Mouse (Mus musculus): ENCODE measurements at regions not wholly inside any gene's neighbourhood (a gene's known extent, or its start where the extent isn't known, plus 50 kb on each side); places are given as distances from the start of the nearest gene placed in this dataset.
A peak's percentile ranks its signal among the peaks of the same experiment; 100 is the strongest.
"Not testable (repeated sequence)": the region's sequence is repeated elsewhere in the genome, so short reads cannot be mapped to it uniquely, and the experiment has no call there.

DNA sequence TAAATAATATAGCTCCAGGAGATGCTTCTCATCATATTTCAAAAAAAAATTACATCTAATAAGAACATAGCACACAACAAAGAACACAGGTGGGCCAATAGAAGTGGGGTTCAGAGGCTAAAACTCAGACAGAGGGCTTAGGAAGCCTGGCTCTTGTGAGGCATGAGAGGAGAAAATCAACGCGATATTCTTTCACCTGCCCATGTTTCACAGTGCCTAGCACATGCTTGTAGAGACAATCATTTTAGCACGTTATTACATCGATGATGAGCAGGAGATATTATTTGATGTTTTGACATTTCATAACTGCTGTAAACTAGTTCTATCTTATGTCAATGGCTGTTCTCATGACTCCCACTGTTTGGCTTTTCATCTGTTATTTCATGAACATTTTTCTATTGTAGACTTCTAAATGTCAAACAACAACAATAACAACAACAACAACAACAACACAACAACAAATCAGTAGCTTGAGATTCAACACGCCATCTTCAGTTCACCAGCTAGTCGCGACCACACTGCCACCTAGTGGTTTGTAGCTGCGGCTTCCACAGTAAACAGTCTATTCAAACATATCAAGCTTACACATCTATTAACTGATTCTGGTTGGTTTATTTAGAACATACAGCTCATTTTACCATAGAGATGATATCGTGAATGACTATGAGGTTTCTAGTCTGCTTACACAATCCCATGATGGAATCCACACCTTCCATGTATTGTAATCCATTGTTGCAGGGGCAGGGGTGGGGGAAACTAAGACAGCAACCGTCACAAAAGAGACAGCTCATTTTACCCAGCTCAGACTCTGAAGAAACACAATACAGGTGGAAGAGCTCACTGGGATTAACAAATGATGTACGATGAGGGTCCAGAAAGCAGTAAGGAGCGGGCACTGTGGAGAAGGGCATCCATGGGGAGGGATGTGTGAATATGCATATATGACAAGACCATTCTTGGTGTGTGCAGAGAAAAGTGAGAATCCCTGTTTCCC is 60.5 kb upstream of the Tmem200a start:
- DNase-seq (ENCODE audit: low spot score in 2 of 2): peak; percentile 75 to 77

DNA sequence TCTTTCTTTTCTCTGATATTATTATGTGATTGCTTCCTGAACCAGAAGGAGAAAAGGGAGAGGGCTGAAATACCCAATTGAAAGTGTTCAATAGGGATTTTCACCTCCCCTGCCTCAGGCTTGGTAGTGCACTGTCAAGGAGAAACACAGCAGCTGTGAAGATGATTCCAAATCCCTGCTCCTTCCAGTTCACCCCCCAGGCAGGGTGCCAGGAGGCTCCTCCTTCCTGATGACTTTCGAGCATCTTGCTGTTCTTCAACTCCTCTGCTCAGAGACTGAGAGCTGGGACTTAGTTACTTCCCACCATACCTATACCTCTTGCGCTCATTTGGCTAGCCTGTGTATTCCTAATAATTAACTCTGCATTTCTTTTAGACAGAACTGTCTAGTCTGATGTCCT is 73.7 kb upstream of the Tmem200a start:
- DNase-seq (ENCODE audit: low spot score in 2 of 2): no peak

DNA sequence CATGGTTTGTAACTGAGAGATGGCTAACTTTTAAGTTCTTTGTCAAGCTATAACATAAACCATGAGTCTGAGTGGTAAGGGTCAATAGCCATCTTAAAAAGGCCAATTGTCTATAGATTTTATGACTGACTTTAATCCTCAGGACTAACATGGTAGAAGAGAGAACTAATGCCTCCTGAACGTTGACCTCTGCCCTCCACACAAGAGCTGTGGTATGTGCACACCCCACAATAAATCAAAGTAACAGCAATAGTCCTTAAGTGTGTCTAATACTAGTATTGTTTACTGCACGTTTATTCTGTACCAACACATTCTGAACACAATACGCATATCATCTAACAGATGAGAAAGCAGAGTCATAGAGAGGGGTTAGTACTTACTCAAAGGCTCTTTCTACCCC is 70.7 kb upstream of the Samd3 start:
- no peak for DNase-seq (ENCODE audit: low spot score in 2 of 2)

DNA sequence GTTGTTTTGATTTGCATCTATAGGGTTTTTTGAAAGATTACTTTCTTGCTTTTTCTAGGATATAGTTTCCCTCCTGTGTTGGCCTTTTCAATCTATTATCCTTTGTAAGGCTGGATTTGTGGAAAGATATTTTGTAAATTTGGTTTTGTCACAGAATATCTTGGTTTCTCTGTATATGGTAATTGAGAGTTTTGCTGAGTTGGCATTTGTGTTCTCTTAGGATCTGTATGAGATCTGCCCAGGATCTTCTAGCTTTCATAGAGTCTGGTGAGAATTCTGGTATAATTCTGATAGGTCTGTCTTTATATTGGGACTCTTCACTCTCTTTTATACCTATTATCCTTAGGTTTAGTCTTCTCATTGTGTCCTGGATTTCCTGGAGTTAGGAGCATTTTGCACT is 68.4 kb upstream of the Samd3 start:
- not testable (repeated sequence) for DNase-seq (ENCODE audit: low spot score in 2 of 2)

DNA sequence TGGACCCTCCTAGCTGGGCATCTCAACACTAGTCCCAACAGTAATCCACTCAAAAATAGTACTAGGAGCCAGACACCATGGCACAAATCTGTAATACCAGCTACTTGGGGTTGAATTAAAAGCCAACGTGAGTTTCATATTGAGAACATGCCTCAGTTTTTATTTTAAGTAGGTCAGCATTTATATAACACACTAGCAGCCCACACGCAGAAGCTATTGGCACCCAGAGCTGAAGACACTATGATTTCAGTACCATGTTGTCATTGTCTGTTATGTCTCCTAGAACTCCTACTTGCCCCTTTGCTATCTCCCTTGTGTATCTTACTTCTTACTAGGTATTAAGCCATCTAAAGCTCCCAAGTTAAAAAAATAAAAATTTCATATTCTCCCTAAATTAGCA is 65.0 kb upstream of the Samd3 start:
- DNase-seq (ENCODE audit: low spot score in 2 of 2): peak; percentile 7 to 33

DNA sequence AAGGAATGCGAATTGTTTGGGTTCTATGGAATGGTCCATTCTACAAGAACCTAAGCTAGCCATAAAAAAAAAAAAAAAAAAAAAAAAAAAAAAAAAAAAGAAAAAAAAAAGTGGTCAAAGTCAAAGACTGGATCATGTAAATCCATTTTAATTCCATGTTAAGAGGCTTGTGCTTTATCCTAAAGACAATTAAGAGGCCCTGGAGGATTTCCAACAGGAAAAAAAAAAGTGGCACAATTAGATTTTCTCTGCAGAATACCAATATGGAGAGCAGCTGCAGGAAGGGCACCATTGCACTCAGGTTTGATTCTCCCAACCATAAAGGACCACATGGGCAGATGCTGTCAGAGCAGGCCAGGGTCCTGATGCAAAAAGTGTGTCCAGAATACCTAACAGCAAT is 51.9 kb upstream of the Samd3 start:
- no peak for DNase-seq (ENCODE audit: low spot score in 2 of 2)

DNA sequence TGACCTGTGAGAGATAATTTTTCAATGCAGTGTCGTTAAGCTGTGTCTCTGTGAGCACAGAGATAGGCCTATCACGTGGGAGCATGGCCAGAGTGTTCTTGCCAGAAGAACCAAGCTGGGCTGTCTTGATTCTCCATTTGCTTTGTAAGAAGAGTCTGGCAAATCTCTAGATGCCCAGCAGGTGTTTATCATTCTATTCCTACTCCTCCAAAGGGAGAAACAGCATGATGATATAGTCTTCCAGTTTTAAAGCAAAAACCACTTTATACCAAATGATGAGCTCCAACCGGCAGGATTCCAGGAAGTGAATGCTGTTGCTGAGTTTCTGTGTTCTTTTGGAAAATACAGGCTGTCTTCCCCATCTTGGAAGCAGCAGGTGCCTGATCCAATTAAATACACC is 51.2 kb upstream of the Samd3 start:
- no peak for DNase-seq (ENCODE audit: low spot score in 2 of 2)

Measured in right cerebral cortex, adult 2 months (tissue).